Mouse (Mus musculus) heart, postnatal 4 days (tissue): ENCODE data around the gene Tbcel. TPM values are rescaled to one million over a fixed set of nuclear protein-coding genes. Genes with fewer than 3 reads are reported as not detected.

Experiments
- DNase-seq: peaks from one replicate; pipeline ENCODE4 v3.0.0; 2021
- total RNA-seq, 2 experiments: library from RNA; stranded (reverse); gene quantifications; 2 replicates each; pipeline ENCODE4 v1.2.3; 2021

The Tbcel gene
- total RNA-seq, 2 experiments from 2014 or later = 18.1 to 19.8 TPM

- DNase-seq = no peak
Observed at GRCm38 (mm10) chr9:42484667-42485066, 22.9 kb downstream of the Tbcel start.

- DNase-seq = no peak
Observed at GRCm38 (mm10) chr9:42482944-42483343, 24.7 kb downstream of the Tbcel start.

GRCm38 (mm10) chr9:42476166-42476565 lies 31.4 kb downstream of the Tbcel start:
- DNase-seq = no peak

- no peak for DNase-seq
Observed at GRCm38 (mm10) chr9:42474244-42474643, 33.4 kb downstream of the Tbcel start.

GRCm38 (mm10) chr9:42471921-42472747 lies 35.5 kb downstream of the Tbcel start:
- peak; percentile 87 for DNase-seq

- peak; percentile 42 for DNase-seq
Observed at GRCm38 (mm10) chr9:42471214-42471613, 36.4 kb downstream of the Tbcel start.

GRCm38 (mm10) chr9:42469323-42469722 lies 38.3 kb downstream of the Tbcel start:
- DNase-seq = no peak

- no peak for DNase-seq
Observed at GRCm38 (mm10) chr9:42468360-42468759, 39.2 kb downstream of the Tbcel start.

- DNase-seq = no peak
Observed at GRCm38 (mm10) chr9:42467116-42467815, 40.3 kb downstream of the Tbcel start.

GRCm38 (mm10) chr9:42465661-42466091 lies 41.9 kb downstream of the Tbcel start:
- no peak for DNase-seq

- no peak for DNase-seq
Observed at GRCm38 (mm10) chr9:42464181-42464580, 43.4 kb downstream of the Tbcel start.

GRCm38 (mm10) chr9:42463220-42463989 lies 44.2 kb downstream of the Tbcel start:
- DNase-seq = peak; percentile 53

GRCm38 (mm10) chr9:42462585-42463219 lies 44.9 kb downstream of the Tbcel start:
- DNase-seq = no peak

- peak; percentile 31 for DNase-seq
Observed at GRCm38 (mm10) chr9:42461390-42462108, 46.1 kb downstream of the Tbcel start.

- no peak for DNase-seq
Observed at GRCm38 (mm10) chr9:42460353-42460752, 47.3 kb downstream of the Tbcel start.

- DNase-seq = no peak
Observed at GRCm38 (mm10) chr9:42459736-42460135, 47.9 kb downstream of the Tbcel start.

- DNase-seq = no peak
Observed at GRCm38 (mm10) chr9:42458741-42459515, 48.7 kb downstream of the Tbcel start.

- DNase-seq = no peak
Observed at GRCm38 (mm10) chr9:42457501-42457900, 50.1 kb downstream of the Tbcel start.

GRCm38 (mm10) chr9:42454364-42454763 lies 53.2 kb downstream of the Tbcel start:
- DNase-seq = no peak

GRCm38 (mm10) chr9:42449043-42449442 lies 58.6 kb downstream of the Tbcel start:
- no peak for DNase-seq

GRCm38 (mm10) chr9:42442100-42442499 lies 65.5 kb downstream of the Tbcel start:
- DNase-seq = no peak
